Mouse (Mus musculus) intestine, embryonic 15.5 days (tissue): ENCODE measurements at regions not wholly inside any gene's neighbourhood (a gene's known extent, or its start where the extent isn't known, plus 50 kb on each side); places are given as distances from the start of the nearest gene placed in this dataset.

Experiments
- ATAC-seq: fragments of 200-750 bp; cut with Nextera tagmentation; 2 replicates; pipeline ENCODE4 v1.8.0; 2017; ENCODE audit warnings: moderate TSS enrichment, moderate library complexity
- H3K27ac ChIP-seq: fragments of 300-500 bp; sonication (generic); 2 replicates; pipeline ENCODE4 v1.5.1; 2015; ENCODE audit warnings: mild to moderate bottlenecking, inconsistent platforms
- H3K27me3 ChIP-seq: fragments of 300-500 bp; sonication (generic); replicated peaks from 2 replicates; pipeline ENCODE4 v1.6.1; 2015; ENCODE audit warnings: inconsistent platforms
- H3K36me3 ChIP-seq: fragments of 300-500 bp; sonication (generic); 2 replicates; pipeline ENCODE4 v1.6.1; 2015; ENCODE audit warnings: inconsistent platforms
- H3K4me1 ChIP-seq: fragments of 300-500 bp; sonication (generic); replicated peaks from 2 replicates; pipeline ENCODE4 v1.6.1; 2015; ENCODE audit warnings: inconsistent platforms
- H3K4me2 ChIP-seq: fragments of 300-500 bp; sonication (generic); replicated peaks from 2 replicates; pipeline ENCODE4 v1.6.1; 2015; ENCODE audit warnings: mild to moderate bottlenecking, inconsistent platforms
- H3K4me3 ChIP-seq: fragments of 300-500 bp; sonication (generic); replicated peaks from 2 replicates; pipeline ENCODE4 v1.5.1; 2015; ENCODE audit warnings: inconsistent platforms
- H3K9ac ChIP-seq: fragments of 300-500 bp; sonication (generic); 2 replicates; pipeline ENCODE4 v1.6.1; 2015; ENCODE audit warnings: inconsistent platforms
- H3K9me3 ChIP-seq: fragments of 300-500 bp; sonication (generic); 2 replicates; pipeline ENCODE4 v1.6.1; 2016; ENCODE audit warnings: inconsistent platforms
- WGBS: fragments of 180-500 bp; shearing (Covaris S2); methylation state at CpG from one replicate; pipeline ENCODE4 v1.1.7; 2015; 5-methylcytosine and 5-hydroxymethylcytosine counted together

- no peaks in the 10 kb centered on the region for H3K36me3 ChIP-seq
- H3K4me1 ChIP-seq, result no peaks in the 10 kb centered on the region
- WGBS, result 79% methylated on average over 8 of the region's 8 CpGs
- H3K4me2 ChIP-seq, result no peak overlapping the region
- no peak overlapping the region for H3K9ac ChIP-seq
- H3K27me3 ChIP-seq, result no peaks in the 10 kb centered on the region
- no peak overlapping the region for H3K27ac ChIP-seq
- ATAC-seq, result no peak
- no peak overlapping the region for H3K4me3 ChIP-seq
- H3K9me3 ChIP-seq, result no peaks in the 10 kb centered on the region
Observed at GRCm38 (mm10) chr4:127819501-127819900, 151.2 kb downstream of the CK137956 start.

GRCm38 (mm10) chr4:127819009-127819408 is 151.7 kb downstream of the CK137956 start:
- no peak overlapping the region for H3K4me3 ChIP-seq
- no peaks in the 10 kb centered on the region for H3K27me3 ChIP-seq
- H3K4me1 ChIP-seq, result no peaks in the 10 kb centered on the region
- ATAC-seq, result no peak
- H3K9me3 ChIP-seq, result no peaks in the 10 kb centered on the region
- H3K9ac ChIP-seq, result no peak overlapping the region
- H3K4me2 ChIP-seq, result no peak overlapping the region
- no peaks in the 10 kb centered on the region for H3K36me3 ChIP-seq
- WGBS, result 80% methylated on average over 5 of the region's 5 CpGs
- H3K27ac ChIP-seq, result no peak overlapping the region

- no peaks in the 10 kb centered on the region for H3K4me1 ChIP-seq
- no peaks in the 10 kb centered on the region for H3K36me3 ChIP-seq
- 92% methylated on average over 6 of the region's 6 CpGs for WGBS
- H3K4me3 ChIP-seq, result no peak overlapping the region
- H3K27ac ChIP-seq, result no peak overlapping the region
- no peak for ATAC-seq
- no peak overlapping the region for H3K9ac ChIP-seq
- H3K9me3 ChIP-seq, result no peaks in the 10 kb centered on the region
- H3K27me3 ChIP-seq, result no peaks in the 10 kb centered on the region
- H3K4me2 ChIP-seq, result no peak overlapping the region
Observed at GRCm38 (mm10) chr4:127814631-127815030, 156.1 kb downstream of the CK137956 start.

- H3K4me1 ChIP-seq, result no peaks in the 10 kb centered on the region
- H3K4me2 ChIP-seq, result no peak overlapping the region
- no peaks in the 10 kb centered on the region for H3K9me3 ChIP-seq
- no peak overlapping the region for H3K9ac ChIP-seq
- no peak overlapping the region for H3K4me3 ChIP-seq
- no peak overlapping the region for H3K27ac ChIP-seq
- no peaks in the 10 kb centered on the region for H3K36me3 ChIP-seq
- WGBS, result 88% methylated on average over 3 of the region's 3 CpGs
- no peak for ATAC-seq
- no peaks in the 10 kb centered on the region for H3K27me3 ChIP-seq
Observed at GRCm38 (mm10) chr4:127812047-127812545, 158.7 kb downstream of the CK137956 start.

- Histone ChIP-seq H3K4me2 (no peak overlapping the region), H3K27me3 (no peaks in the 10 kb centered on the region), H3K9me3 (no peaks in the 10 kb centered on the region), H3K4me3 (no peak overlapping the region), H3K36me3 (no peaks in the 10 kb centered on the region), H3K9ac (no peak overlapping the region), H3K4me1 (no peaks in the 10 kb centered on the region), H3K27ac (no peak overlapping the region)
- 85% methylated on average over 7 of the region's 7 CpGs for WGBS
- ATAC-seq, result no peak
Observed at GRCm38 (mm10) chr4:127810899-127811510, 159.7 kb downstream of the CK137956 start.

- no peaks in the 10 kb centered on the region for H3K9me3 ChIP-seq
- H3K9ac ChIP-seq, result no peak overlapping the region
- no peak overlapping the region for H3K4me3 ChIP-seq
- H3K36me3 ChIP-seq, result no peaks in the 10 kb centered on the region
- no peak overlapping the region for H3K27ac ChIP-seq
- H3K27me3 ChIP-seq, result no peaks in the 10 kb centered on the region
- no peak overlapping the region for H3K4me2 ChIP-seq
- 75% methylated on average over 6 of the region's 6 CpGs for WGBS
- no peak for ATAC-seq
- no peaks in the 10 kb centered on the region for H3K4me1 ChIP-seq
Observed at GRCm38 (mm10) chr4:127809006-127809405, 161.7 kb downstream of the CK137956 start.

GRCm38 (mm10) chr4:127789206-127789605 is 181.5 kb downstream of the CK137956 start:
- H3K4me1 ChIP-seq, result no peaks in the 10 kb centered on the region
- H3K27me3 ChIP-seq, result no peaks in the 10 kb centered on the region
- no peaks in the 10 kb centered on the region for H3K36me3 ChIP-seq
- H3K4me3 ChIP-seq, result no peak overlapping the region
- H3K4me2 ChIP-seq, result no peak overlapping the region
- 73% methylated on average over 12 of the region's 12 CpGs for WGBS
- no peak for ATAC-seq
- H3K9ac ChIP-seq, result no peak overlapping the region
- no peak overlapping the region for H3K27ac ChIP-seq
- no peaks in the 10 kb centered on the region for H3K9me3 ChIP-seq

GRCm38 (mm10) chr4:127785786-127786185 is 185.0 kb downstream of the CK137956 start:
- ATAC-seq, result no peak
- Histone ChIP-seq H3K4me3 (no peak overlapping the region), H3K4me1 (no peaks in the 10 kb centered on the region), H3K36me3 (no peaks in the 10 kb centered on the region), H3K27me3 (no peaks in the 10 kb centered on the region), H3K27ac (no peak overlapping the region), H3K9ac (no peak overlapping the region), H3K4me2 (no peak overlapping the region), H3K9me3 (no peaks in the 10 kb centered on the region)
- 56% methylated on average over 3 of the region's 3 CpGs for WGBS

- H3K27ac ChIP-seq, result no peak overlapping the region
- H3K4me2 ChIP-seq, result no peak overlapping the region
- no peaks in the 10 kb centered on the region for H3K4me1 ChIP-seq
- no peak overlapping the region for H3K9ac ChIP-seq
- no peaks in the 10 kb centered on the region for H3K27me3 ChIP-seq
- H3K9me3 ChIP-seq, result no peaks in the 10 kb centered on the region
- WGBS, result 60% methylated on average over 5 of the region's 5 CpGs
- no peak overlapping the region for H3K4me3 ChIP-seq
- ATAC-seq, result no peak
- H3K36me3 ChIP-seq, result no peaks in the 10 kb centered on the region
Observed at GRCm38 (mm10) chr4:127771966-127772500, 198.7 kb downstream of the CK137956 start.

- no peak overlapping the region for H3K9ac ChIP-seq
- WGBS, result 86% methylated on average over 5 of the region's 5 CpGs
Observed at GRCm38 (mm10) chr4:127763736-127764135, 207.0 kb downstream of the CK137956 start.

GRCm38 (mm10) chr4:127758961-127759360 is 211.8 kb downstream of the CK137956 start:
- no peak for ATAC-seq
- WGBS, result 75% methylated on average over 9 of the region's 9 CpGs

More at GRCm38 (mm10) chr4:127763736-127764135, 207.0 kb downstream of the CK137956 start:
- H3K36me3 ChIP-seq, result no peaks in the 10 kb centered on the region
- no peak for ATAC-seq
- no peak overlapping the region for H3K4me3 ChIP-seq
- H3K27me3 ChIP-seq, result no peaks in the 10 kb centered on the region
- no peaks in the 10 kb centered on the region for H3K4me1 ChIP-seq
- no peak overlapping the region for H3K4me2 ChIP-seq
- no peak overlapping the region for H3K27ac ChIP-seq
- no peaks in the 10 kb centered on the region for H3K9me3 ChIP-seq

GRCm38 (mm10) chr4:127756238-127756637 is 214.5 kb downstream of the CK137956 start:
- Histone ChIP-seq H3K4me3 (no peak overlapping the region), H3K36me3 (no peaks in the 10 kb centered on the region), H3K4me1 (no peaks in the 10 kb centered on the region), H3K27ac (no peak overlapping the region), H3K9ac (no peak overlapping the region), H3K9me3 (no peaks in the 10 kb centered on the region), H3K4me2 (no peak overlapping the region), H3K27me3 (no peaks in the 10 kb centered on the region)
- WGBS, result 78% methylated on average over 6 of the region's 6 CpGs
- ATAC-seq, result no peak

More at GRCm38 (mm10) chr4:127758961-127759360, 211.8 kb downstream of the CK137956 start:
- no peak overlapping the region for H3K9ac ChIP-seq
- no peaks in the 10 kb centered on the region for H3K9me3 ChIP-seq
- no peak overlapping the region for H3K27ac ChIP-seq
- H3K4me1 ChIP-seq, result no peaks in the 10 kb centered on the region
- H3K36me3 ChIP-seq, result no peaks in the 10 kb centered on the region
- no peak overlapping the region for H3K4me3 ChIP-seq
- no peak overlapping the region for H3K4me2 ChIP-seq
- H3K27me3 ChIP-seq, result no peaks in the 10 kb centered on the region

- Histone ChIP-seq H3K9me3 (no peaks in the 10 kb centered on the region), H3K4me3 (no peak overlapping the region), H3K9ac (no peak overlapping the region), H3K27me3 (no peaks in the 10 kb centered on the region), H3K4me1 (no peaks in the 10 kb centered on the region), H3K36me3 (no peaks in the 10 kb centered on the region), H3K4me2 (no peak overlapping the region), H3K27ac (no peak overlapping the region)
- ATAC-seq, result no peak
- 91% methylated on average over 3 of the region's 3 CpGs for WGBS
Observed at GRCm38 (mm10) chr4:127750781-127751180, 220.0 kb downstream of the CK137956 start.
